Mouse (Mus musculus): ENCODE data around the gene Gprasp1. TPM values are rescaled to one million over a fixed set of nuclear protein-coding genes. Genes with fewer than 3 reads are reported as not detected.
"Not testable (repeated sequence)": the region's sequence is repeated elsewhere in the genome, so short reads cannot be mapped to it uniquely, and the experiment has no call there.

The Gprasp1 gene
- total and polyA plus RNA-seq, 2 experiments from 2014 or later = 177 to 396 TPM

- H3K27ac ChIP-seq (ENCODE audit: low read depth, low read length) = no peak overlapping the region
- no peaks in the 10 kb centered on the region for H3K27me3 ChIP-seq (ENCODE audit: insufficient read depth, low read length)
- no peak for DNase-seq
- H3K9ac ChIP-seq = no peak overlapping the region
- H3K9me3 ChIP-seq (ENCODE audit: low read length) = no peaks in the 10 kb centered on the region
- ATAC-seq = no peak
- no peak overlapping the region for H3K4me2 ChIP-seq (ENCODE audit: low read depth)
- H3K36me3 ChIP-seq (ENCODE audit: insufficient read depth) = no peaks in the 10 kb centered on the region
- H3K4me1 ChIP-seq (ENCODE audit: insufficient read depth) = no peaks in the 10 kb centered on the region
- no peak for TF ChIP-seq CTCF (IDR thresholded peaks at IDR 0.05; ENCODE audit: low read depth)
- H3K4me3 ChIP-seq (ENCODE audit: low read depth, low read length) = no peak overlapping the region
Observed at GRCm38 (mm10) chrX:135791536-135791935, 49.0 kb downstream of the Gprasp1 start.

- no peaks in the 10 kb centered on the region for H3K36me3 ChIP-seq (ENCODE audit: insufficient read depth)
- H3K4me3 ChIP-seq (ENCODE audit: low read depth, low read length) = no peak overlapping the region
- TF ChIP-seq CTCF (IDR thresholded peaks at IDR 0.05; ENCODE audit: low read depth) = no peak
- DNase-seq (peak; percentile 30), ATAC-seq (no peak)
- 57% methylated on average over 6 of the region's 6 CpGs for WGBS
- no peak overlapping the region for H3K4me2 ChIP-seq (ENCODE audit: low read depth)
- no peaks in the 10 kb centered on the region for H3K4me1 ChIP-seq (ENCODE audit: insufficient read depth)
- no peak overlapping the region for H3K9ac ChIP-seq
- H3K27ac ChIP-seq (ENCODE audit: low read depth, low read length) = peak overlapping the region; percentile 15; the same call in 1 of the 2 replicates
- no peaks in the 10 kb centered on the region for H3K9me3 ChIP-seq (ENCODE audit: low read length)
- H3K27me3 ChIP-seq (ENCODE audit: insufficient read depth, low read length) = no peaks in the 10 kb centered on the region
Observed at GRCm38 (mm10) chrX:135792326-135792725, 49.8 kb downstream of the Gprasp1 start.

- Histone ChIP-seq H3K4me2 (ENCODE audit: low read depth) (peak overlapping the region; percentile 50), H3K36me3 (ENCODE audit: insufficient read depth) (peaks cover 13% of the 10 kb centered on the region), H3K9ac (peak overlapping the region; percentile 68), H3K27ac (ENCODE audit: low read depth, low read length) (peak overlapping the region; percentile 78), H3K4me3 (ENCODE audit: low read depth, low read length) (peak overlapping the region; percentile 53)
- ATAC-seq = peak; percentile 91
- not testable (repeated sequence) for H3K27me3 ChIP-seq (ENCODE audit: insufficient read depth, low read length); H3K9me3 ChIP-seq (ENCODE audit: low read length); H3K4me1 ChIP-seq (ENCODE audit: insufficient read depth)
- WGBS = 36% methylated on average over 25 of the region's 27 CpGs
- DNase-seq = peak; percentile 85
Observed at GRCm38 (mm10) chrX:135795591-135796304, 53.2 kb downstream of the Gprasp1 start.

GRCm38 (mm10) chrX:135796305-135797211, 54.0 kb downstream of the Gprasp1 start:
- Histone ChIP-seq H3K4me2 (ENCODE audit: low read depth) (peak overlapping the region; percentile 50), H3K9ac (peak overlapping the region; percentile 68), H3K4me3 (ENCODE audit: low read depth, low read length) (peak overlapping the region; percentile 53), H3K36me3 (ENCODE audit: insufficient read depth) (peaks cover 13% of the 10 kb centered on the region), H3K27ac (ENCODE audit: low read depth, low read length) (peak overlapping the region; percentile 78)
- DNase-seq (peak; percentile 20), ATAC-seq (peak; percentile 28)
- H3K27me3 ChIP-seq (ENCODE audit: insufficient read depth, low read length); H3K4me1 ChIP-seq (ENCODE audit: insufficient read depth); H3K9me3 ChIP-seq (ENCODE audit: low read length): not testable (repeated sequence)
- 25% methylated on average over 20 of the region's 26 CpGs for WGBS

GRCm38 (mm10) chrX:135797212-135797644, 54.7 kb downstream of the Gprasp1 start, which contains the start of gene Bhlhb9:
Gene Bhlhb9 (plus strand): TSS chrX:135797594.
- Histone ChIP-seq H3K9ac (peak within 1 kb of the TSS; percentile 68), H3K4me2 (ENCODE audit: low read depth) (peak within 1 kb of the TSS; percentile 50), H3K36me3 (ENCODE audit: insufficient read depth) (peaks cover 13% of the 10 kb centered on the region), H3K4me3 (ENCODE audit: low read depth, low read length) (peak within 1 kb of the TSS; percentile 53), H3K27ac (ENCODE audit: low read depth, low read length) (peak within 1 kb of the TSS; percentile 78)
- peak; percentile 72 for TF ChIP-seq CTCF (IDR thresholded peaks at IDR 0.05; ENCODE audit: low read depth)
- H3K27me3 ChIP-seq (ENCODE audit: insufficient read depth, low read length); H3K9me3 ChIP-seq (ENCODE audit: low read length); H3K4me1 ChIP-seq (ENCODE audit: insufficient read depth): not testable (repeated sequence)
- DNase-seq = peak; percentile 78
- 16% methylated on average over 3 of the region's 5 CpGs for WGBS
- ATAC-seq = peak; percentile 29

GRCm38 (mm10) chrX:135804149-135804548, 61.6 kb downstream of the Gprasp1 start:
- peaks cover 10% of the 10 kb centered on the region for H3K36me3 ChIP-seq (ENCODE audit: insufficient read depth)
- ATAC-seq = no peak
- no peak overlapping the region for H3K4me2 ChIP-seq (ENCODE audit: low read depth)
- DNase-seq = no peak
- H3K27ac ChIP-seq (ENCODE audit: low read depth, low read length) = no peak overlapping the region
- WGBS = 85% methylated on average over 3 of the region's 3 CpGs
- TF ChIP-seq CTCF (IDR thresholded peaks at IDR 0.05; ENCODE audit: low read depth) = no peak
- H3K4me1 ChIP-seq (ENCODE audit: insufficient read depth) = no peaks in the 10 kb centered on the region
- no peak overlapping the region for H3K9ac ChIP-seq
- H3K4me3 ChIP-seq (ENCODE audit: low read depth, low read length) = no peak overlapping the region
- H3K27me3 ChIP-seq (ENCODE audit: insufficient read depth, low read length) = no peaks in the 10 kb centered on the region
- H3K9me3 ChIP-seq (ENCODE audit: low read length) = no peaks in the 10 kb centered on the region

GRCm38 (mm10) chrX:135805780-135806179, 63.2 kb downstream of the Gprasp1 start:
- Histone ChIP-seq H3K36me3 (ENCODE audit: insufficient read depth) (no peaks in the 10 kb centered on the region), H3K4me1 (ENCODE audit: insufficient read depth) (no peaks in the 10 kb centered on the region), H3K9ac (no peak overlapping the region), H3K4me3 (ENCODE audit: low read depth, low read length) (no peak overlapping the region), H3K9me3 (ENCODE audit: low read length) (no peaks in the 10 kb centered on the region), H3K4me2 (ENCODE audit: low read depth) (no peak overlapping the region), H3K27me3 (ENCODE audit: insufficient read depth, low read length) (no peaks in the 10 kb centered on the region), H3K27ac (ENCODE audit: low read depth, low read length) (no peak overlapping the region)
- DNase-seq = peak; percentile 65
- WGBS = 12% methylated on average over 1 of the region's 1 CpGs
- peak; percentile 74 for TF ChIP-seq CTCF (IDR thresholded peaks at IDR 0.05; ENCODE audit: low read depth)
- no peak; the same call in 1 of the 2 replicates for ATAC-seq

GRCm38 (mm10) chrX:135835896-135836295, 93.4 kb downstream of the Gprasp1 start:
- DNase-seq; H3K4me3 ChIP-seq (ENCODE audit: low read depth, low read length); H3K27ac ChIP-seq (ENCODE audit: low read depth, low read length); H3K27me3 ChIP-seq (ENCODE audit: insufficient read depth, low read length); H3K4me2 ChIP-seq (ENCODE audit: low read depth); H3K9ac ChIP-seq; ATAC-seq; H3K36me3 ChIP-seq (ENCODE audit: insufficient read depth); H3K4me1 ChIP-seq (ENCODE audit: insufficient read depth); H3K9me3 ChIP-seq (ENCODE audit: low read length): not testable (repeated sequence)
- 53% methylated on average over 1 of the region's 1 CpGs for WGBS
